Mouse (Mus musculus): ENCODE data around the gene Tfip11.

- TF ChIP-seq CTCF (IDR thresholded peaks at IDR 0.05; ENCODE audit: control insufficient read depth, insufficient read depth, insufficient replicate concordance, low read depth, low read length) = peak; percentile 63; the same call in 1 of the 2 replicates
- TF ChIP-seq POLR2A (IDR thresholded peaks at IDR 0.05; ENCODE audit: control insufficient read depth, low read depth, low read length) = no peak
Observed at GRCm38 (mm10) chr5:112335473-112335872, 9.3 kb downstream of the Tfip11 start.
